Mouse (Mus musculus): ENCODE results near the gene Gabpb1. TPM values are rescaled to one million over a fixed set of nuclear protein-coding genes. Genes with fewer than 3 reads are reported as not detected.

Gabpb1 gene
- polyA plus RNA-seq, 1 experiment from 2014 or later, result 33.1 TPM

- H3K27me3 ChIP-seq (replicated peaks; ENCODE audit: control insufficient read depth, insufficient read depth, low read length), result no peaks in the 10 kb centered on the region
Measured at GRCm38 (mm10) chr2:126584621-126585369, 91.3 kb downstream of the Gabpb1 start.

GRCm38 (mm10) chr2:126583960-126584359, 92.2 kb downstream of the Gabpb1 start:
- no peak for ATAC-seq
- H3K36me3 ChIP-seq (ENCODE audit: control insufficient read depth, insufficient read depth, low read length), result no peaks in the 10 kb centered on the region
- no peak overlapping the region for H3K4me3 ChIP-seq (ENCODE audit: low read length)
- H3K4me2 ChIP-seq (ENCODE audit: low read depth, low read length), result no peak overlapping the region
- WGBS, result 72% methylated on average over 6 of the region's 6 CpGs
- no peaks in the 10 kb centered on the region for H3K9me3 ChIP-seq (ENCODE audit: control insufficient read depth, low read length)
- no peaks in the 10 kb centered on the region for H3K27me3 ChIP-seq (replicated peaks; ENCODE audit: control insufficient read depth, insufficient read depth, low read length)
- no peak overlapping the region for H3K27ac ChIP-seq (ENCODE audit: low read length)
- no peaks in the 10 kb centered on the region for H3K4me1 ChIP-seq (ENCODE audit: control insufficient read depth, insufficient read depth, low read length)
- no peak overlapping the region for H3K9ac ChIP-seq (ENCODE audit: low read depth, low read length)

More at GRCm38 (mm10) chr2:126584621-126585369, 91.3 kb downstream of the Gabpb1 start:
- no peaks in the 10 kb centered on the region for H3K9me3 ChIP-seq (ENCODE audit: control insufficient read depth, low read length)
- H3K4me1 ChIP-seq (ENCODE audit: control insufficient read depth, insufficient read depth, low read length), result no peaks in the 10 kb centered on the region
- no peak overlapping the region for H3K9ac ChIP-seq (ENCODE audit: low read depth, low read length)
- no peak overlapping the region for H3K4me2 ChIP-seq (ENCODE audit: low read depth, low read length)
- H3K27ac ChIP-seq (ENCODE audit: low read length), result no peak overlapping the region
- ATAC-seq, result no peak
- no peak overlapping the region for H3K4me3 ChIP-seq (ENCODE audit: low read length)
- H3K36me3 ChIP-seq (ENCODE audit: control insufficient read depth, insufficient read depth, low read length), result no peaks in the 10 kb centered on the region
- 74% methylated on average over 8 of the region's 8 CpGs for WGBS

GRCm38 (mm10) chr2:126579282-126579681, 96.9 kb downstream of the Gabpb1 start:
- Histone ChIP-seq H3K4me1 (ENCODE audit: control insufficient read depth, insufficient read depth, low read length) (no peaks in the 10 kb centered on the region), H3K4me3 (ENCODE audit: low read length) (no peak overlapping the region), H3K9ac (ENCODE audit: low read depth, low read length) (no peak overlapping the region), H3K4me2 (ENCODE audit: low read depth, low read length) (no peak overlapping the region), H3K27me3 (replicated peaks; ENCODE audit: control insufficient read depth, insufficient read depth, low read length) (no peaks in the 10 kb centered on the region), H3K9me3 (ENCODE audit: control insufficient read depth, low read length) (no peaks in the 10 kb centered on the region), H3K27ac (ENCODE audit: low read length) (no peak overlapping the region), H3K36me3 (ENCODE audit: control insufficient read depth, insufficient read depth, low read length) (no peaks in the 10 kb centered on the region)
- 86% methylated on average over 1 of the region's 1 CpGs for WGBS
- ATAC-seq, result no peak

Other genes starting within 250 kb of the Gabpb1 start
- gene Atp8b4, start 175.7 kb downstream of the Gabpb1 start, polyA plus RNA-seq (2015; fragmentation: Nextera tagmentation; extraction: Ambion mirVana), result 0.21 and 0.46 TPM in 2 replicates
- gene Slc27a2, start 123.9 kb downstream of the Gabpb1 start, polyA plus RNA-seq (2015; fragmentation: Nextera tagmentation; extraction: Ambion mirVana), result 3.0 and 3.6 TPM in 2 replicates
- gene Hdc, start 57.0 kb downstream of the Gabpb1 start, polyA plus RNA-seq (2015; fragmentation: Nextera tagmentation; extraction: Ambion mirVana), result 2.9 and 3.5 TPM in 2 replicates
- gene Usp8, start 31.0 kb upstream of the Gabpb1 start, polyA plus RNA-seq (2015; fragmentation: Nextera tagmentation; extraction: Ambion mirVana), result 33.2 and 33.6 TPM in 2 replicates
- gene Usp50, start 107.1 kb upstream of the Gabpb1 start, polyA plus RNA-seq (2015; fragmentation: Nextera tagmentation; extraction: Ambion mirVana), result 1.4 and 1.5 TPM in 2 replicates
- gene Trpm7, start 199.9 kb upstream of the Gabpb1 start, polyA plus RNA-seq (2015; fragmentation: Nextera tagmentation; extraction: Ambion mirVana), result 33.0 and 37.8 TPM in 2 replicates